ENCODE assay signal across 23 mouse cellular contexts in genomic region chr1:156273647-156274046, GRCm38 (mm10). TPM values are rescaled to one million over a fixed set of nuclear protein-coding genes. Genes with fewer than 3 reads are reported as not detected.
"Had no signal": no experiment of that assay in that cellular context is flagged by ENCODE, and none has a peak within 500 bp of the region (broad histone marks: within the 10 kb centered on the region; RNA-seq: fewer than 3 reads in every experiment).

No protein-coding gene starts in this region.

- H3K27me3 ChIP-seq: liver, embryonic 13.5 days; liver, embryonic 15.5 days; lung, embryonic 15.5 days; neural tube, embryonic 12.5 days had no signal

- DNase-seq: liver, embryonic 13.5 days; liver, postnatal 0 days; lung, adult 2 months; lung, postnatal 14 days; lung, postnatal 36 days; midbrain, embryonic 14.5 days; right cerebral cortex, postnatal 14 days; right cerebral cortex, postnatal 4 days; spleen, adult 18-20 months; thymus, adult 2 months; thymus, postnatal 25 days; thymus, postnatal 4 days had no signal

- H3K4me2 ChIP-seq: liver, embryonic 13.5 days; liver, embryonic 15.5 days; lung, embryonic 15.5 days; midbrain, embryonic 11.5 days; neural tube, embryonic 12.5 days had no signal

- H3K4me3 ChIP-seq: liver, embryonic 13.5 days; liver, embryonic 15.5 days; lung, embryonic 15.5 days; neural tube, embryonic 12.5 days had no signal

- ATAC-seq: liver, postnatal 0 days; lung, postnatal 0 days had no signal

- H3K9me3 ChIP-seq: liver, embryonic 13.5 days; liver, embryonic 15.5 days; lung, embryonic 15.5 days; neural tube, embryonic 12.5 days had no signal

- H3K27ac ChIP-seq: liver, embryonic 13.5 days; liver, embryonic 15.5 days; lung, embryonic 15.5 days; macrophage; neural tube, embryonic 12.5 days had no signal

- H3K9ac ChIP-seq: liver, embryonic 13.5 days; liver, embryonic 15.5 days; liver, postnatal 0 days; lung, embryonic 15.5 days; neural tube, embryonic 12.5 days had no signal

- H3K36me3 ChIP-seq: liver, embryonic 13.5 days; liver, embryonic 15.5 days; lung, embryonic 15.5 days; neural tube, embryonic 12.5 days had no signal

- H3K4me1 ChIP-seq: liver, embryonic 13.5 days; liver, embryonic 15.5 days; lung, embryonic 15.5 days; neural tube, embryonic 12.5 days had no signal

RNA-seq across cellular contexts. Expression of gene Tdrd5, which starts 29.8 kb away (rescaled TPM):
- total RNA-seq: megakaryocyte, adult 5-6 weeks had no signal
- polyA plus RNA-seq: liver, postnatal 0 days; macrophage; midbrain, embryonic 11.5 days; small intestine, adult 2 months had no signal

RNA-seq across cellular contexts. Expression of gene Nphs2, which starts 36.9 kb away (rescaled TPM):
- total RNA-seq: megakaryocyte, adult 5-6 weeks; monocyte, adult 5-6 weeks had no signal
- polyA plus RNA-seq: liver, embryonic 13.5 days; liver, embryonic 15.5 days; liver, postnatal 0 days; lung, embryonic 15.5 days; macrophage; neural tube, embryonic 12.5 days; small intestine, adult 2 months; stomach, embryonic 14.5 days; stomach, embryonic 16.5 days had no signal
